ENCODE assay signal across 11 mouse cellular contexts in genomic region chr4:129019788-129020187, GRCm38 (mm10). TPM values are rescaled to one million over a fixed set of nuclear protein-coding genes. Genes with fewer than 3 reads are reported as not detected.
A peak's percentile ranks its signal among the peaks of the same experiment; 100 is the strongest.
DNase-seq lines count a peak whose midpoint lies in the region; ATAC-seq and TF ChIP-seq lines count a peak whose summit lies in the region.
"Had no signal": no experiment of that assay in that cellular context is flagged by ENCODE, and none has a peak within 500 bp of the region (broad histone marks: within the 10 kb centered on the region; RNA-seq: fewer than 3 reads in every experiment).

No protein-coding gene starts in this region.

- no peaks in the 10 kb centered on the region for H3K9me3 ChIP-seq in hindbrain, embryonic 13.5 days
- no peaks in the 10 kb centered on the region for H3K9me3 ChIP-seq in hindbrain, embryonic 12.5 days (replicated peaks)
- H3K9me3 ChIP-seq: neural tube, embryonic 12.5 days had no signal

- no peak overlapping the region for H3K4me3 ChIP-seq in hindbrain, embryonic 13.5 days
- H3K4me3 ChIP-seq in hindbrain, embryonic 12.5 days = no peak overlapping the region
- no peak overlapping the region for H3K4me3 ChIP-seq in kidney, adult 2 months (ENCODE audit: insufficient read depth, low read depth, low read length)
- H3K4me3 ChIP-seq: neural tube, embryonic 12.5 days had no signal

- no peak overlapping the region for H3K4me2 ChIP-seq in hindbrain, embryonic 13.5 days
- no peak overlapping the region for H3K4me2 ChIP-seq in hindbrain, embryonic 12.5 days (replicated peaks)
- H3K4me2 ChIP-seq: neural tube, embryonic 12.5 days had no signal

- peaks cover 17% of the 10 kb centered on the region for H3K4me1 ChIP-seq in hindbrain, embryonic 13.5 days (replicated peaks)
- peaks cover 6% of the 10 kb centered on the region; the same call in 1 of the 2 replicates for H3K4me1 ChIP-seq in hindbrain, embryonic 12.5 days
- peaks cover 9% of the 10 kb centered on the region; the same call in 1 of the 2 replicates for H3K4me1 ChIP-seq in kidney, adult 2 months (ENCODE audit: control insufficient read depth, insufficient read depth, low read length)
- H3K4me1 ChIP-seq: neural tube, embryonic 12.5 days had no signal

- no peaks in the 10 kb centered on the region for H3K27me3 ChIP-seq in hindbrain, embryonic 13.5 days
- 0 out of 2 replicates have a peak, but pooled peaks cover 4% of the 10 kb centered on the region for H3K27me3 ChIP-seq in hindbrain, embryonic 12.5 days
- H3K27me3 ChIP-seq in kidney, adult 2 months (replicated peaks; ENCODE audit: control insufficient read depth, insufficient read depth, low read length) = no peaks in the 10 kb centered on the region
- H3K27me3 ChIP-seq: neural tube, embryonic 12.5 days had no signal

- H3K27ac ChIP-seq in hindbrain, embryonic 13.5 days = peak overlapping the region; percentile 56; the same call in 1 of the 2 replicates
- no peak overlapping the region for H3K27ac ChIP-seq in hindbrain, embryonic 12.5 days
- no peak overlapping the region for H3K27ac ChIP-seq in kidney, adult 2 months (ENCODE audit: insufficient read depth, low read depth, low read length)
- H3K27ac ChIP-seq: neural tube, embryonic 12.5 days had no signal

- ATAC-seq in hindbrain, embryonic 13.5 days (ENCODE audit: low FRiP score) = no peak
- no peak for ATAC-seq in hindbrain, embryonic 12.5 days (ENCODE audit: low FRiP score)

- peak; percentile 49 to 59 for DNase-seq in right cerebral cortex, adult 2 months (ENCODE audit: low spot score in 2 of 2)
- DNase-seq in right cerebral cortex, postnatal 14 days = no peak
- DNase-seq in cerebellum, adult 9-10 months = peak; percentile 48
- peak; percentile 62 for DNase-seq in telencephalon, adult 2 months (ENCODE audit: low read depth, low spot score)
- no peak for DNase-seq in gastrocnemius, postnatal 4 days (ENCODE audit: low spot score in 2 of 2)
- no peak for DNase-seq in kidney, adult 2 months
- DNase-seq: thymus, adult 2 months had no signal

- no peaks in the 10 kb centered on the region for H3K36me3 ChIP-seq in hindbrain, embryonic 13.5 days
- no peaks in the 10 kb centered on the region for H3K36me3 ChIP-seq in hindbrain, embryonic 12.5 days
- no peaks in the 10 kb centered on the region for H3K36me3 ChIP-seq in kidney, adult 2 months (ENCODE audit: control insufficient read depth, insufficient read depth, low read length)
- H3K36me3 ChIP-seq: neural tube, embryonic 12.5 days had no signal

- 70% methylated on average over 9 of the region's 9 CpGs for WGBS in hindbrain, embryonic 13.5 days
- 86% methylated on average over 9 of the region's 9 CpGs for WGBS in hindbrain, embryonic 12.5 days
- WGBS in kidney, adult 2 months = 83% methylated on average over 9 of the region's 9 CpGs

- no peak overlapping the region for H3K9ac ChIP-seq in hindbrain, embryonic 13.5 days
- H3K9ac ChIP-seq in hindbrain, embryonic 12.5 days = no peak overlapping the region
- H3K9ac ChIP-seq: liver, postnatal 0 days; neural tube, embryonic 12.5 days had no signal

- no peak for TF ChIP-seq POLR2A in kidney, adult 2 months (IDR thresholded peaks at IDR 0.05; ENCODE audit: low read depth, low read length)

- TF ChIP-seq CTCF in kidney, adult 2 months (conservative IDR thresholded peaks at IDR 0.05; ENCODE audit: insufficient read depth, insufficient read length, low read depth, low read length) = no peak

RNA-seq across cellular contexts. Expression of gene Ak2, which starts 28.0 kb away (rescaled TPM):
- polyA plus RNA-seq in hindbrain, embryonic 13.5 days (2015; fragmentation: Nextera tagmentation; extraction: Ambion mirVana) = 90.4 and 92.7 TPM in 2 replicates
- polyA plus RNA-seq in hindbrain, embryonic 12.5 days (2016; fragmentation: Nextera tagmentation; extraction: Ambion mirVana) = 122 and 128 TPM in 2 replicates
- total RNA-seq in gastrocnemius, postnatal 4 days (2021) = 10 to 100 TPM; 58.2 to 67.2 TPM
- 91.4 and 110 TPM in 2 replicates for polyA plus RNA-seq in kidney, adult 2 months (2012; rRNA removed)

RNA-seq across cellular contexts. Expression of gene Rnf19b, which starts 38.3 kb away (rescaled TPM):
- polyA plus RNA-seq in hindbrain, embryonic 13.5 days (2015; fragmentation: Nextera tagmentation; extraction: Ambion mirVana) = 25.1 and 25.3 TPM in 2 replicates
- 17.7 and 20.4 TPM in 2 replicates for polyA plus RNA-seq in hindbrain, embryonic 12.5 days (2016; fragmentation: Nextera tagmentation; extraction: Ambion mirVana)
- total RNA-seq in gastrocnemius, postnatal 4 days (2021) = 10 to 100 TPM; 16.0 to 18.0 TPM
- polyA plus RNA-seq in kidney, adult 2 months (2012; rRNA removed) = 28.2 and 30.6 TPM in 2 replicates

RNA-seq across cellular contexts. Expression of gene Azin2, which starts 57.5 kb away (rescaled TPM):
- polyA plus RNA-seq in hindbrain, embryonic 13.5 days (2015; fragmentation: Nextera tagmentation; extraction: Ambion mirVana) = 18.4 and 19.9 TPM in 2 replicates
- 17.7 and 21.4 TPM in 2 replicates for polyA plus RNA-seq in hindbrain, embryonic 12.5 days (2016; fragmentation: Nextera tagmentation; extraction: Ambion mirVana)
- total RNA-seq in gastrocnemius, postnatal 4 days (2021) = 1 to 10 TPM; 7.0 to 7.2 TPM
- 14.0 and 14.7 TPM in 2 replicates for polyA plus RNA-seq in kidney, adult 2 months (2012; rRNA removed)

Comparison
In these comparisons a context has a peak if more than half of its experiments do, and no peak if none do; other contexts are left out.
1. DNase-seq: peak in right cerebral cortex, adult 2 months (2 of 2), cerebellum, adult 9-10 months (single experiment) and telencephalon, adult 2 months (single experiment); none in right cerebral cortex, postnatal 14 days (single experiment), gastrocnemius, postnatal 4 days (0 of 2) and kidney, adult 2 months (single experiment).